Mouse (Mus musculus): ENCODE measurements around the gene Dgki.

The Dgki gene

DNA sequence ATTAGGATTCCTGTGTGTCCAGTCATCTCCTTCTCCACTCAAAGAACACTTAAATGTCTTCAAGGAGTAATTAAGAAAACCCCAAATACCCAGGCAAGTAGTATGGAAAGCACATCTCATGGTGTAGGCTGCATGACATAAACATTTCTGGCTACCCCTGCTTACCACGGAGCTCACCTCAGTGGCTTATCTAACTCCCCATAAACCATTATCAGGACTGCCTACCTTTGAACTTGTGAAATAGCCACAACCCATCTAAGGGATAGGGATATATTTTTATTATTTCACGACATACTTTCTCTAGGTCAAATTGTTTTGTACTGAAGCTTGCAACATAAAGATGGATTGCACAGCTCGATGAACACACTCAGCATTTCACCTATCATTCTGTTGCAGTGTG lies 394.0 kb downstream of the Dgki start:
- DNase-seq (ENCODE audit: low spot score), result no peak

- no peak for DNase-seq (ENCODE audit: low spot score)
Measured at GRCm38 (mm10) chr6:36904911-36905310, 395.1 kb downstream of the Dgki start.

DNA sequence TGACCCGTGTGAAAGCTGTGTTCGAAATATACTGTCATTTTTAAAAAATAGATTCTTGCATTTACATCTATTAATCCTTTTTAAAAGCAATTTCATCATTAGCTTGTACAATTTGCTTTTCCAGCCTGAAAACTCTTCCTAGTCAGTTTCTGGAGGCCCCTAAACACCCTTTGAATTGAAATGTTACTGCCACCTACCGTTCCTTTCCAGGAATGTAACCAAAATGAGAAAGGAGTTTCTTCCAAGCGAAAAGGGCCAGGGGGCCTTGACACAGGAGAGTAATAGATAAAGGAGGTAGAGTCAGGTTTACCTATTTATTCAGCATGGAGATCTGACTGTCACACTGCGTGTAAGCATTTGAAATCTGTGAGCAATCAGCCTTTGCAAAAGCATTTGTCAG lies 396.2 kb downstream of the Dgki start:
- DNase-seq (ENCODE audit: low spot score), result peak; percentile 74

DNA sequence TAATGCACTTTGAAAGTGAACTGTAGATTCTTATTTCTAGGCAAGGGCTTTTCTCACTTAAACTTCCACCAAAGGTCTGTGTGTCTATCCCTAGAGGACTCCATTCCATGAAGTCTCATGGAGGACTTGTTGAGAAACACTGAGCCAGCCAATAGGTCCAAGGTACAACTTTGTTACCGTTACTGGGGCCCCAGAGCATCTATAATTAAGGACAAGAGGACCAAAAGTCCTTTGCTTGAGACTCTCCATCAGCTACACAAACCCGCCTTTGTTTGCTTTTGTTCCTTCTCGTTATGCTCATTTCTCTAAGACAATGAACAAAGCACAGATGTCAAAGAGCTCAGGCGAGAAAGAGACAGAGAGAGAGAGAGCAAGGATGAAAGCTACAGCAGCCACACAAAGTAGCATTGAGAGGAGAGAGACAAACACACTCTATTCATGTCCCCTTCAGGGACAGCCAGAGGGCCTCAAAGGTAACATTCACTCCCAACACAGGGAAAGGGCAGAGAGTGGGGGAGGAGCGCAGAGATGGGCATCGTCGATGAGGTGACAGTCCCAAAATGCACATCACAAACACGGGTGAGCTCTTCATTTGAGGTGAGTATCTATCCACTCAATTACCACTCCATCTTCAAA lies 396.7 kb downstream of the Dgki start:
- no peak for DNase-seq (ENCODE audit: low spot score)

- DNase-seq (ENCODE audit: low spot score), result no peak
Measured at GRCm38 (mm10) chr6:36899872-36900271, 400.1 kb downstream of the Dgki start.

GRCm38 (mm10) chr6:36898412-36898811 lies 401.6 kb downstream of the Dgki start:
- DNase-seq (ENCODE audit: low spot score), result no peak

- DNase-seq (ENCODE audit: low spot score), result no peak
Measured at GRCm38 (mm10) chr6:36897616-36898149, 402.3 kb downstream of the Dgki start.

- peak; percentile 43 for DNase-seq (ENCODE audit: low spot score)
Measured at GRCm38 (mm10) chr6:36896656-36897055, 403.3 kb downstream of the Dgki start.

DNA sequence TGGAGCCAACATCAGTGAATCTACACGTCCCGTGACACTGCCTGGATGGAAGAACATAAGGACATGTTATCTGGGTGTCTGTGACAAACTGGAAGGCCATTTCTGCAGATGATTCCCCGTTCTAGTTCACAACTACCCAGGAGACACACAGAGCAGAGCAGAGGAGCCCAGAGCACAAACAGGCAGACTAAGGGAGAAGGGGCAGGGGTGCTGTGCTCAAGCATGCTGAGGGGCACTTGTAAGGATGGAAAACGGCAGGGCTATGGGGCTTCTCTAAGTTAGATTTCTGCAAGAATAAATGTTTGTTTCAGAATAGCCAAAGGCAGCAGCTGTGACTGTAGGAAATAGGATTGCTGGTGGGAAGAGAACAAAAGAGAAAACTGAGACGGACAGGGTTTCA lies 408.2 kb downstream of the Dgki start:
- no peak for DNase-seq (ENCODE audit: low spot score)

- no peak for DNase-seq (ENCODE audit: low spot score)
Measured at GRCm38 (mm10) chr6:36890776-36891175, 409.2 kb downstream of the Dgki start.

DNA sequence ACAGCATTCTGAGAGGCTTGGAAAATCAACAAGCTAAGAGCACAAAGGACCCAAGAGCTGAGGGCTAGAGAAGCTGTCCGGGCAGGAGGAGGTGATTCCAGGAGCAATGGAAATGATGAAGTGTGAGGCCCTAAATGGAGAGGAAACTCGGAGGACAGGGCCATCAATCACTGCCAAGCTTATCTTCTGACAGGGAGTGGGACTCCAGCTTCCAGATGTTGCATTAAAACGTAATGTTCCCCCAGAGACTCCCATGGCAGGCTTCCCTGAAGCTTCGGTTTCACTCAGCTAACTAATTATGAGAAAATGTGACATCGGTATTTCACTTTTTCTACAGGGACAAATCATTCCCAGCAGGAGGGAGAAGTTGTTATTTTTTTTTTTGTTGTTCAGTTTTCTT lies 409.7 kb downstream of the Dgki start:
- peak; percentile 96 for DNase-seq (ENCODE audit: low spot score)

DNA sequence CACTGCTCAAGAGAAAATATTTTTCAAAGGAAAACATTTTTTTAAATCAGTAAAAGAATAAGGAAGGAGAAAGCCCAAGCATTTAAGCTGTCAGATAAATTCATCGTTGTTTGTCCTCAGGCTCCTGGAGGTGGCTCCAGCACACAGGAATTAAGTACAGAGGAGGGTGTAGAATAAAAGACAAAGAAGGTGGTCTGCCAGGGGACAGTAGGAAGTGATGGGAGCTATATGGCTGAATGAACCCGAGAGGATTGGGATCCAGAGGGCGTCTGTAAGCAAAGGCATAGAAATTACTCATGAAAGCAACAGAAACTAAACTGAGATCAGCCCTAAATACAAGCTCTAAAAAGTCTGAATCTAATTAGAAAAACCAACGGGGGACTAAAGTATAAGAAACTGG lies 418.7 kb downstream of the Dgki start:
- no peak for DNase-seq (ENCODE audit: low spot score)

DNA sequence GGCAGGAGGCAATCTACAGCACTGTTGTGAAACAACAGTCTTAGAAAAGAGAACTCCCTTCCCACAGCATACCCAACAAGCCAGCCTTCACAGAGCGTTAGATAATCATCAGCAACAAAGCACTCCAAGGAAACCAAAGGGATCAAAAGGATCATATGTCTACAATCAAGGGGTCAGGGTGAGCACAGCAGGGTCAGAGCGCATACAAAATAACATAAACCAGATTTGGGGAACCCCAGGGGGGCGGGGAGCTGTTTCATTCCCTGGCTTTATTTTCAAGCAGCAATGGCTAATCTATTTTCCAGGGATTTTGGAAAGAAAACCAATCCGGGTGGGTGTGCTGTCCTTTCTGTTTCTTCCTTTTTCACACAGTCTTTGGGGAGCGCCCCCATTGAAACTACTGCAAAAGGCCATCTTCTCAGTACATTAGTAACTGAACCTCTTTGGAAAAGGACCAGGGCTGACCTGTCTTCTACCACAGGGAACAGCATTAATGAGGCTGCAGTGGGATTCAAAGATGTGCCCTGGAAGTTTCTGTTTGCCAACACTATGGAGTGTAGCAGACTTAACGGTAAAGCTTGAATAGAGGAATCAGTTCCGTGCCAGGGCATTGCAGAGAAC lies 419.2 kb downstream of the Dgki start:
- no peak for DNase-seq (ENCODE audit: low spot score)

- DNase-seq (ENCODE audit: low spot score), result no peak
Measured at GRCm38 (mm10) chr6:36877399-36877798, 422.6 kb downstream of the Dgki start.

DNA sequence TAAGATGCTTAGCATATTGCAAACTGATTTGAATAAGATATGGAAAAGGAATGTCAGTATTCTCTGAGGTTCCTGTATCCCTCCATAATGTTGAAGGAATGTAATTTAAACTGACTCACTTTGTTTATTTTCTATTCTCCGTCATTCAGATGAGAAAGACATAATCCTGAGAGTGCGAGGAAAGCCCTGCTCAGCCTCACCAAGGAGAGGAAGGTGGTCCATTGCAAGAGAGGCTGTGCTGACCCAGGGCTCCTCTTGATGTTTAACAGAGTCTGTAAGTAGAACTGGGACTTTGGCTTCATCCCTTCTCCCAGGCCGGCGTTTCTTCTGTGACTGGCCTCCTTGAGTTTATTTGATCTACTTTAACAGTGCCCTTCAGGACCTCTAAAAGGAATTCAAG lies 423.6 kb downstream of the Dgki start:
- DNase-seq (ENCODE audit: low spot score), result no peak

DNA sequence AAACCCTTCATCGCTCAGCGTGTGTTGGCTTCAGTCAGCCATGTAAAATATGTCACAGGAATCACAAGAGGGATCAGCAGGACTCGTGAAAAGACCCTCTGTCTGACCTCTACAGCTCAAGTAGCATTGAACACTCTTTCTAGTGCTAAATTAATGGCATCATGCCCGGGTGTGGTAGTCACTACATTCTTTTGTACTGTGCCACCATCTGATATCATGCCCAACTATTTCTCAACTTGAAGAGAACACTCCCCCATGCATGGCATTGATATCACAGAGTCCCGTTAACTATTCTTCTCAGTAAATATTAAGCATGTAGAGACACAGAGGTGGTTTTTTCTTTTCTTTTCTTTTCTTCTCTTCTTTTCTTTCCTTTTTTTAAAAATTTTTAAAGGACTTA lies 424.1 kb downstream of the Dgki start:
- DNase-seq (ENCODE audit: low spot score), result peak; percentile 61

- DNase-seq (ENCODE audit: low spot score), result peak; percentile 23
Measured at GRCm38 (mm10) chr6:36872876-36873275, 427.1 kb downstream of the Dgki start.

GRCm38 (mm10) chr6:36868217-36868616 lies 431.8 kb downstream of the Dgki start:
- DNase-seq (ENCODE audit: low spot score), result no peak

DNA sequence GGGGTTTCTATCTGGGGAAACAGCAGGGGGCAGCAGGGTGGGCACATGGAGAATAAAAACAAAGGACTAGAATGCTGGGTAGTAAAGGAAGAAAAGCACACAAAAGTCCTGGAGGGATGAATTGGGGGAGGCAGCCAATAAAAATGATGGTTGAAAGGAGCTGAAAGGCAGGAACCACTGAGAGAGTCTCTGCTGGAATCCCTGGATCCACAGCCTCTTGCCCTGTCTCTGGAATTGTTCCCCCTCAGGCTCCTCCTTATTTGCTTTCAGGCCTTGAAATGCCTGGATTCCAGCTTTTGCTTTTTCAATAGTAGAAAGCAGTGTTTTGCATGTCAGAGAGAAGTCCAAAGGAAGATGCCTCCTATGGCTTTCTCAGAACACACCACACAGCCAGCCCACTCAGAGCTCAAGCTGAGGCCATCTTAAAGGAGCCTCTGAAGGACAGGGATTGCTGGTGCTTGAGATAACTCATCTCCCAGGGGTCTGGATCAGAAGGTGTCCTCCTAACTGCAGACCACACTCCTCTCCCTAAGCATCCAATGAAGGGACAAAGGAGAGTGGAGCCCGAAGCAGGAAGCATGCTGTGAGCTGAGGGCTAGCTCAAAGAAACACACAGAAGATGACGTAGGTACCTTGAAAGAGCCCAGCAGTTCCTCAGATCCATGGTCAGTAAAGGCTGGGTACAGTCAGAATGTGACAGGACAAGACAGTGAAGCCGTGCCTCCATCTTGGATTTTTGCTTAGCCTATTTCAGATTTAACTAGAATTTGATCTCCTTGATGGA lies 441.5 kb downstream of the Dgki start:
- DNase-seq (ENCODE audit: low spot score), result no peak

DNA sequence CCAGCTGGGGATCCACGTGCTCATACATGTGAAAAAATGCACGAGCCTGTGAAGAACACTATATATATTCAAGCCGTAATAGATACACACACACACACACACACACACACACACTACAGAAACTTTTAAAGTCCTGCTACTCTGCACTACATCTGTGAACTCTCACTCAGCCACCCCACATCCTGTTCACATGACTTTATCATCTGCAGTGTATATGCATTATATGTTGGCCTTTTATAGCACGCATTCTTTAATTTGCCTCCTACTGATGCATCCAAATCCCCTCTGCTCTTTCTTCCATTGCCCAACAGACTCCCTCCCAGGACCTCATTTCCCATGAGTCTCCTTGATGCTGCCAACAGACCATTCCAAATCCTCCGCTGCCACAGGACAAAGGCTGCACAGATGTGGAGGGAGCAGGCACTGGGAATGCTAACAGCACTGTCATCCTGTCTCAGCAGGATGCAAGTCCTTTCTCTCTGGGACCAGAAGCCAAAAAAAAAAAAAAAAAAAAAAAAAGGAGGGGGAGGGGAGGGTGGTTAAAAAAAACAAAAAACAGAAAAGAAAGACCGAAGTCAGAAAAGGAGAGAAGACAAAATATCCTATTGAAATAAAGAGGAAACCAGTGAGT lies 442.2 kb downstream of the Dgki start:
- DNase-seq (ENCODE audit: low spot score), result no peak

DNA sequence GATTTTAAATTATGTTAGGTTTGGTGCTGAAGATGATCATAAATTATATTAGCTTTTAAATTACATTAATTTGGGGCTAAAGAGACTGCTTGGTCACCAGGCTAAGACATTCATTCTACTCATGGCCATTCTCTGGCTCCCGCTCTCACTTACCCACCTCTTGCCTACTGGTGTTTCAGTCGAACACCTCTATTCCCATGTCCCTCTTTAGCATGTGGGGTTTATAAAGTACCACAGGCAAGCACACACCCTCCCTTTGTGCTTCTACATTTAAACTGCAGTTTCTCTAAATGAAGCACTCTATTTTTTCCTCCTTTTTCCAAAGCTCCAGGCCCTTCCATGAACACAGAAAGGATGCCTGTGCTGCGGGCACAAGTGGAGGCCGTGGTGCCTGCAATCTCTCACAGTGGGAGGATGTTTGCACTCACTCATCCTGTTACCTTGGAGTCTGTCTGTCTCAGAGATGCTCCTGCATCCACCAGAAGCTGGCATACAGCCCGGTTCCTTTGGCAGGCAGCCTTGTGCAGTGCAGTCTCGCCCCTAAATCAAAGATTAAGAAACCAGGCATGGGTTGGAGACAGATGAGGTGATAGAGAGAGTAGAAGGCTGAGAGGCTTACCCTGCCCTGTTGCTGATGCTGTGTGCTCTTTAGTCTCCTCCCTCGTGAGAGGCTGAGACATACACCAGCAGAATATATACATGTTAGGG lies 449.4 kb downstream of the Dgki start:
- peak; percentile 36 for DNase-seq (ENCODE audit: low spot score)

GRCm38 (mm10) chr6:36845288-36845687 lies 454.7 kb downstream of the Dgki start:
- peak; percentile 74 for DNase-seq (ENCODE audit: low spot score)
